Mouse (Mus musculus): ENCODE measurements around the gene Ttyh2. TPM values are rescaled to one million over a fixed set of nuclear protein-coding genes. Genes with fewer than 3 reads are reported as not detected.

The Ttyh2 gene
- 2.0 TPM for polyA plus RNA-seq (2017; shearing (Covaris generic))

GRCm38 (mm10) chr11:114675341-114675825 is at the start of gene Ttyh2:
Gene Ttyh2, plus strand, starts transcription at chr11:114675431.

GRCm38 (mm10) chr11:114668301-114668710 is 6.9 kb upstream of the Ttyh2 start, which contains the start of gene Rpl38:
Gene Rpl38, plus strand, starts transcription at chr11:114668524.

GRCm38 (mm10) chr11:114726965-114727825 is 52.0 kb downstream of the Ttyh2 start, which contains the start of gene Dnaic2:
Gene Dnaic2, plus strand, starts transcription at chr11:114727408.

GRCm38 (mm10) chr11:114764820-114765818 is 89.9 kb downstream of the Ttyh2 start, which contains the start of gene Kif19a:
Gene Kif19a, plus strand, starts transcription at chr11:114765388.

Other genes with a start within 250 kb of the Ttyh2 start
- 581 TPM for gene Rpl38, start 6.9 kb upstream of the Ttyh2 start, polyA plus RNA-seq (2017; shearing (Covaris generic))
- gene Dnaic2, start 52.0 kb downstream of the Ttyh2 start, polyA plus RNA-seq (2017; shearing (Covaris generic)) = not detected
- gene Kif19a, start 90.0 kb downstream of the Ttyh2 start, polyA plus RNA-seq (2017; shearing (Covaris generic)) = 0.18 TPM
- gene Btbd17, start 120.5 kb downstream of the Ttyh2 start, polyA plus RNA-seq (2017; shearing (Covaris generic)) = not detected
- gene Gpr142, start 123.5 kb downstream of the Ttyh2 start, polyA plus RNA-seq (2017; shearing (Covaris generic)) = not detected
- gene Gprc5c, start 175.7 kb downstream of the Ttyh2 start, polyA plus RNA-seq (2017; shearing (Covaris generic)) = 0.10 TPM
- gene Cd300a, start 214.6 kb downstream of the Ttyh2 start, polyA plus RNA-seq (2017; shearing (Covaris generic)) = 0.62 TPM

Measured in activated CD4-positive, CD25-positive, alpha-beta regulatory T cell, adult 9 weeks (primary cell).